Mouse (Mus musculus) midbrain, postnatal 0 days (tissue): ENCODE results near the gene Akt3. TPM values are rescaled to one million over a fixed set of nuclear protein-coding genes. Genes with fewer than 3 reads are reported as not detected.

ENCODE experiments used
- ATAC-seq: fragments of 200-750 bp; cut with Nextera tagmentation; 2 replicates; pipeline ENCODE4 v1.8.0; 2017; ENCODE audit warnings: moderate number of reproducible peaks, mild to moderate bottlenecking, moderate TSS enrichment, moderate library complexity; ENCODE audit not compliant: low FRiP score
- DNase-seq: peaks from one replicate; pipeline ENCODE4 v3.0.0-alpha.2; 2015; ENCODE audit warnings: low spot score
- H3K27ac ChIP-seq: fragments of 300-500 bp; sonication (generic); 2 replicates; pipeline ENCODE4 v1.5.1; 2014; ENCODE audit warnings: low read depth, mild to moderate bottlenecking, low read length, mixed read lengths
- H3K27me3 ChIP-seq: fragments of 300-500 bp; sonication (generic); 2 replicates; pipeline ENCODE4 v1.6.1; 2014; ENCODE audit warnings: low read length, control low read depth, mixed read lengths; ENCODE audit not compliant: insufficient read depth
- H3K36me3 ChIP-seq: fragments of 300-500 bp; sonication (generic); 2 replicates; pipeline ENCODE4 v1.6.1; 2014; ENCODE audit warnings: low read length, control low read depth, mixed read lengths; ENCODE audit not compliant: insufficient read depth
- H3K4me1 ChIP-seq: fragments of 300-500 bp; sonication (generic); 2 replicates; pipeline ENCODE4 v1.6.1; 2014; ENCODE audit warnings: mild to moderate bottlenecking, control low read depth, antibody characterized with exemption, low read length, mixed read lengths; ENCODE audit not compliant: insufficient read depth
- H3K4me2 ChIP-seq: fragments of 300-500 bp; sonication (generic); 2 replicates; pipeline ENCODE4 v1.6.1; 2014; ENCODE audit warnings: low read depth, mild to moderate bottlenecking, low read length, mixed read lengths; ENCODE audit not compliant: poor library complexity, severe bottlenecking
- H3K4me3 ChIP-seq: fragments of 300-500 bp; sonication (generic); 2 replicates; pipeline ENCODE4 v1.5.1; 2014; ENCODE audit warnings: low read depth, mild to moderate bottlenecking, low read length, moderate library complexity
- H3K9ac ChIP-seq: fragments of 300-500 bp; sonication (generic); replicated peaks from 2 replicates; pipeline ENCODE4 v1.6.1; 2014; ENCODE audit warnings: mild to moderate bottlenecking, low read length, moderate library complexity, mixed read lengths; ENCODE audit not compliant: poor library complexity, severe bottlenecking
- H3K9me3 ChIP-seq: fragments of 300-500 bp; sonication (generic); 2 replicates; pipeline ENCODE4 v1.6.1; 2016; ENCODE audit warnings: low read length, control low read depth
- CTCF ChIP-seq: IDR thresholded peaks from 2 replicates; pipeline ENCODE4 v1.5.1; 2016; ENCODE audit warnings: antibody characterized with exemption, mild to moderate bottlenecking
- WGBS: fragments of 180-500 bp; shearing (Covaris S2); extraction: QIAGEN DNeasy Blood & Tissue Kit; methylation state at CpG from one replicate; pipeline ENCODE4 v1.1.7; 2014; 5-methylcytosine and 5-hydroxymethylcytosine counted together
- polyA plus RNA-seq: library from polyadenylated mRNA; unstranded; fragments of >200 nt; fragmentation: Nextera tagmentation; extraction: Ambion mirVana; gene quantifications from 2 replicates; pipeline ENCODE4 v1.2.1, GENCODE M21; 2015
- total RNA-seq: library from RNA; depleted of rRNA; stranded (reverse); fragments of >200 nt; gene quantifications from 2 replicates; pipeline ENCODE4 v1.2.3, GENCODE M21; 2014

Akt3 gene
- total and polyA plus RNA-seq, 2 experiments from 2014 or later = 14.5 to 92.6 TPM

DNA sequence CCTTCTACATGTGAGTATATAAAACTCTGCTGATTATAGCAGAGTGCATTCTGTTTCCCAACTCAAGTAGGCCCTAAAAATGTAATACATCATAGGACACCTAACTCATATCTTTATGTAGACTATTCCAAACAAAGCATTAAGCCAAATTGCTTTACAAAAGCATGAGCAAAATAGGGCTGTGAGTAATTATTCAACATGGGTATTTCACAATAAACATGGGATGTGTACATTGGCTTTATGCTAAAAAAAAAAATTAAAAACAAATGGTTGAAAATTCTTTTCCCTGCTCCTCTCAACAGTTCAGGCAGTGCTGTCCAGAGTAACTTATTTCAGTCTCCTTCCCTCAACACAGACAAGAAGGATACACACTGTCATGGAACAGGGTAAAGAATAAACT is 26.9 kb downstream of the Akt3 start:
- no peaks in the 10 kb centered on the region for H3K4me1 ChIP-seq
- no peaks in the 10 kb centered on the region for H3K9me3 ChIP-seq
- no peak for DNase-seq
- no peak overlapping the region for H3K27ac ChIP-seq
- H3K36me3 ChIP-seq = no peaks in the 10 kb centered on the region
- TF ChIP-seq CTCF = no peak
- ATAC-seq = no peak
- H3K4me2 ChIP-seq = no peak overlapping the region
- H3K27me3 ChIP-seq = no peaks in the 10 kb centered on the region
- no peak overlapping the region for H3K4me3 ChIP-seq
- no peak overlapping the region for H3K9ac ChIP-seq

GRCm38 (mm10) chr1:177198978-177199377 is 59.0 kb downstream of the Akt3 start:
- Histone ChIP-seq H3K27ac (no peak overlapping the region), H3K4me3 (no peak overlapping the region), H3K27me3 (no peaks in the 10 kb centered on the region), H3K4me2 (no peak overlapping the region), H3K9ac (no peak overlapping the region), H3K9me3 (no peaks in the 10 kb centered on the region), H3K36me3 (no peaks in the 10 kb centered on the region), H3K4me1 (no peaks in the 10 kb centered on the region)
- no peak for TF ChIP-seq CTCF
- 73% methylated on average over 1 of the region's 1 CpGs for WGBS
- ATAC-seq (no peak), DNase-seq (no peak)

DNA sequence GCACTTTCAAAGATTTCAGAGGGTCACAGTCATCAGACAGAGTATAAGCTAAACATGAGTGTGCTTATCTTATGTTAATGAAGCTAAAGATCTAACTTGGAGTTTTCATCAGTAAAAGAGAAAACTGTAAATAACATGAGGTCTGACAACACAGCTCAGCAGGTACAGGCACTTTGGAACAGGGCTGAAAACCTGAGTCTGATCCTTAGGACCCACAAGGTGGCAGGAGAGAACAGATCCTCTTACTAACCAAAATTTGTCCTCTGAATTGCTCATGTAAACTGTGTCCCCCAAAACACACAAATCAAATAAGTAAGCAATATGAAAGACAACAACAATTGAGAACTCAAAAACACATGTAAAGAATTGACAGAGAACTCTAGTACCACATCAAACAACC is 62.8 kb downstream of the Akt3 start:
- Histone ChIP-seq H3K9me3 (no peaks in the 10 kb centered on the region), H3K4me1 (no peaks in the 10 kb centered on the region), H3K4me2 (no peak overlapping the region), H3K36me3 (no peaks in the 10 kb centered on the region), H3K27me3 (no peaks in the 10 kb centered on the region), H3K9ac (no peak overlapping the region), H3K27ac (no peak overlapping the region), H3K4me3 (no peak overlapping the region)
- peak; percentile 60 for DNase-seq
- peak; percentile 69 for TF ChIP-seq CTCF
- ATAC-seq = no peak

DNA sequence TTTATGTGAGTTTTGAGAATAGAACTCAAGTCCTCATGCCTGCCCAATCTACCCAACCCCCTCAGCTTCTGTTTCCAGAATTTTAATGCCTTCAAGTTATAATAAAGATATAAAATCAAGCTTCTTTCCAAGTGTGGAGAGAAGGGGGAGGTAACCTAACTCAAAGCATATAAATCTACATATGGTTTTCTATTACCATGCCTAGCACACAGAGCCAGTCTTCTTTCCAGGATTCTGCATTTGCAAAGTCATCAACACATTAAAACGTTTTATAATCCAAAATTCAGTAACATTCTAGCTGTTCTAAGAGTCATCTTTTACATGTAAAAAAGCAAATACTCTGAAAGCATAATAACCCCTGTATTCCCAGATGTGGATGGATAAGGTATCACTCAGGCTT is 63.7 kb downstream of the Akt3 start:
- Histone ChIP-seq H3K27ac (no peak overlapping the region), H3K9me3 (no peaks in the 10 kb centered on the region), H3K4me1 (no peaks in the 10 kb centered on the region), H3K9ac (no peak overlapping the region), H3K4me2 (no peak overlapping the region), H3K36me3 (no peaks in the 10 kb centered on the region), H3K4me3 (no peak overlapping the region), H3K27me3 (no peaks in the 10 kb centered on the region)
- DNase-seq (no peak), ATAC-seq (no peak)
- TF ChIP-seq CTCF = no peak
- WGBS = 74% methylated on average over 1 of the region's 1 CpGs

- Histone ChIP-seq H3K27ac (no peak overlapping the region), H3K9ac (no peak overlapping the region), H3K36me3 (no peaks in the 10 kb centered on the region), H3K4me2 (no peak overlapping the region), H3K4me1 (no peaks in the 10 kb centered on the region), H3K4me3 (no peak overlapping the region), H3K27me3 (no peaks in the 10 kb centered on the region), H3K9me3 (no peaks in the 10 kb centered on the region)
- ATAC-seq (no peak), DNase-seq (no peak)
- WGBS = 35% methylated on average over 3 of the region's 3 CpGs
- TF ChIP-seq CTCF = no peak
These were observed 66.4 kb downstream of the Akt3 start for GRCm38 (mm10) chr1:177191623-177192022.

- Histone ChIP-seq H3K4me2 (no peak overlapping the region), H3K36me3 (no peaks in the 10 kb centered on the region), H3K9ac (no peak overlapping the region), H3K4me3 (no peak overlapping the region), H3K9me3 (no peaks in the 10 kb centered on the region), H3K4me1 (no peaks in the 10 kb centered on the region), H3K27me3 (no peaks in the 10 kb centered on the region), H3K27ac (no peak overlapping the region)
- no peak for DNase-seq
- no peak for ATAC-seq
- WGBS = 98% methylated on average over 1 of the region's 1 CpGs
- TF ChIP-seq CTCF = no peak
These were observed 67.6 kb downstream of the Akt3 start for GRCm38 (mm10) chr1:177190358-177190757.

GRCm38 (mm10) chr1:177188708-177189107 is 69.3 kb downstream of the Akt3 start:
- 8% methylated on average over 3 of the region's 3 CpGs for WGBS
- no peak overlapping the region for H3K4me2 ChIP-seq
- no peak overlapping the region for H3K9ac ChIP-seq
- peak; percentile 91 for TF ChIP-seq CTCF
- ATAC-seq (peak; percentile 62; the same call in 1 of the 2 replicates), DNase-seq (peak; percentile 91)
- H3K4me3 ChIP-seq = no peak overlapping the region
- no peak overlapping the region for H3K27ac ChIP-seq
- H3K4me1 ChIP-seq = no peaks in the 10 kb centered on the region
- no peaks in the 10 kb centered on the region for H3K36me3 ChIP-seq
- no peaks in the 10 kb centered on the region for H3K9me3 ChIP-seq
- no peaks in the 10 kb centered on the region for H3K27me3 ChIP-seq
